Mouse (Mus musculus): ENCODE measurements around the gene Rras2. TPM values are rescaled to one million over a fixed set of nuclear protein-coding genes. Genes with fewer than 3 reads are reported as not detected.

Gene Rras2
- total RNA-seq, 1 experiment: 44.0 TPM

- TF ChIP-seq MAFK (IDR thresholded peaks at IDR 0.05; ENCODE audit: insufficient read depth, low read depth, low read length) (no peak), HCFC1 (IDR thresholded peaks at IDR 0.05; ENCODE audit: borderline replicate concordance, insufficient read depth, low read length) (no peak), ZC3H11A (IDR thresholded peaks at IDR 0.05; ENCODE audit: borderline replicate concordance, low read depth, low read length) (no peak), ZNF384 (IDR thresholded peaks at IDR 0.05; ENCODE audit: low read depth, low read length) (no peak), CHD2 (IDR thresholded peaks at IDR 0.05; ENCODE audit: low read depth, low read length) (no peak)
- Histone ChIP-seq H3K4me1 (ENCODE audit: control insufficient read depth in 2 of 2, insufficient read depth in 2 of 2, low read length in 2 of 2, poor library complexity in 1 of 2) (peaks cover 3 to 29% of the 10 kb centered on the region in 2 experiments; a peak in 2 of 4 replicates), H3K36me3 (ENCODE audit: control insufficient read depth, insufficient read depth, low read length, poor library complexity, severe bottlenecking) (no peaks in the 10 kb centered on the region), H3K4me3 (ENCODE audit: insufficient read depth in 1 of 2, low read depth in 1 of 2, low read length in 2 of 2, poor library complexity in 1 of 2, severe bottlenecking in 1 of 2) (no peak overlapping the region), H3K9me3 (ENCODE audit: control insufficient read depth, insufficient read depth, low read depth, low read length) (no peaks in the 10 kb centered on the region), H3K9ac (ENCODE audit: insufficient read depth, low read depth, low read length, poor library complexity, severe bottlenecking) (no peak overlapping the region), H3K27ac (ENCODE audit: insufficient read depth, low read depth, low read length, poor library complexity, severe bottlenecking) (no peak overlapping the region)
- in situ Hi-C loops (cut with MboI; ENCODE audit: low sequenced_read_pairs in 2 of 2, unreplicated experiment in 2 of 2): loop anchor here (5.0 to 10.0 kb wide), 2 partner anchors 129 to 147 kb away; no protein-coding TSS in a partner anchor
- DNase-seq (ENCODE audit: low read depth, low spot score): no peak
Measured at GRCm38 (mm10) chr7:114065407-114066185, 52.0 kb downstream of the Rras2 start.

- DNase-seq (ENCODE audit: low read depth, low spot score): no peak
- Histone ChIP-seq H3K36me3 (ENCODE audit: control insufficient read depth, insufficient read depth, low read length, poor library complexity, severe bottlenecking) (no peaks in the 10 kb centered on the region), H3K27ac (ENCODE audit: insufficient read depth, low read depth, low read length, poor library complexity, severe bottlenecking) (no peak overlapping the region), H3K9ac (ENCODE audit: insufficient read depth, low read depth, low read length, poor library complexity, severe bottlenecking) (peak overlapping the region; percentile 47; the same call in 1 of the 2 replicates), H3K9me3 (ENCODE audit: control insufficient read depth, insufficient read depth, low read depth, low read length) (no peaks in the 10 kb centered on the region), H3K4me3 (ENCODE audit: insufficient read depth in 1 of 2, low read depth in 1 of 2, low read length in 2 of 2, poor library complexity in 1 of 2, severe bottlenecking in 1 of 2) (no peak overlapping the region), H3K4me1 (ENCODE audit: control insufficient read depth in 2 of 2, insufficient read depth in 2 of 2, low read length in 2 of 2, poor library complexity in 1 of 2) (peaks cover 2 to 24% of the 10 kb centered on the region in 2 experiments; a peak in 2 of 4 replicates)
- in situ Hi-C loops (cut with MboI; ENCODE audit: low sequenced_read_pairs in 2 of 2, unreplicated experiment in 2 of 2): loop anchor here in 1 of 2 experiments (10.0 kb wide), 1 partner anchor 131 kb away; no protein-coding TSS in a partner anchor
- TF ChIP-seq ZC3H11A (IDR thresholded peaks at IDR 0.05; ENCODE audit: borderline replicate concordance, low read depth, low read length): no peak
Measured at GRCm38 (mm10) chr7:114063966-114064365, 53.6 kb downstream of the Rras2 start.

- in situ Hi-C loops (cut with MboI; ENCODE audit: low sequenced_read_pairs in 2 of 2, unreplicated experiment in 2 of 2): loop anchor here in 1 of 2 experiments (10.0 kb wide), 1 partner anchor 131 kb away; no protein-coding TSS in a partner anchor
- Histone ChIP-seq H3K4me1 (ENCODE audit: control insufficient read depth in 2 of 2, insufficient read depth in 2 of 2, low read length in 2 of 2, poor library complexity in 1 of 2) (peaks cover 2 to 22% of the 10 kb centered on the region in 2 experiments; a peak in 2 of 4 replicates), H3K27ac (ENCODE audit: insufficient read depth, low read depth, low read length, poor library complexity, severe bottlenecking) (no peak overlapping the region), H3K9me3 (ENCODE audit: control insufficient read depth, insufficient read depth, low read depth, low read length) (no peaks in the 10 kb centered on the region), H3K36me3 (ENCODE audit: control insufficient read depth, insufficient read depth, low read length, poor library complexity, severe bottlenecking) (no peaks in the 10 kb centered on the region), H3K9ac (ENCODE audit: insufficient read depth, low read depth, low read length, poor library complexity, severe bottlenecking) (peak overlapping the region; percentile 47; the same call in 1 of the 2 replicates), H3K4me3 (ENCODE audit: insufficient read depth in 1 of 2, low read depth in 1 of 2, low read length in 2 of 2, poor library complexity in 1 of 2, severe bottlenecking in 1 of 2) (no peak overlapping the region)
- TF ChIP-seq MAFK (IDR thresholded peaks at IDR 0.05; ENCODE audit: insufficient read depth, low read depth, low read length) (no peak), CHD2 (IDR thresholded peaks at IDR 0.05; ENCODE audit: low read depth, low read length) (no peak), ZNF384 (IDR thresholded peaks at IDR 0.05; ENCODE audit: low read depth, low read length) (no peak), HCFC1 (IDR thresholded peaks at IDR 0.05; ENCODE audit: borderline replicate concordance, insufficient read depth, low read length) (no peak), ZC3H11A (IDR thresholded peaks at IDR 0.05; ENCODE audit: borderline replicate concordance, low read depth, low read length) (no peak)
- DNase-seq (ENCODE audit: low read depth, low spot score): no peak
Measured at GRCm38 (mm10) chr7:114063534-114063933, 54.0 kb downstream of the Rras2 start.

DNA sequence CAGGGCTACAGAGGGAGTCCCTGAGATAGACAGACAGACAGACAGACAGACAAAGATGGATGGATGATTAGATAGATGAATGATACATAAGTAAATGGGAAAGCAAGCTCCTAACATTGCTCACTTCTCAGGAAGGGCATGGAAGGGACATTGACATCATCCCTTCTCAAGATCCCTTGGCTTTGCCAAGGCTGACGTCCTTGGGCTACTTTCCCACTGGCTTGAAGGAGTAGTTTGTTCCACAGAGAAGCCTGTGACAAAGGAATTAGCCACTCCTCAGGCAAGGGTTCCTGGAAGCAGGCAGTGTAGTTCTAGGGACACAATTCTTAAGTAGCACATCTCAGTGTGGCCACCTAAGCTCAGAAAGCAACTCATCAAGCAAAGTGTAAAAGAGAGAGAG, 55.1 kb downstream of the Rras2 start:
- no peak for DNase-seq (ENCODE audit: low read depth, low spot score)
- H3K27ac ChIP-seq (ENCODE audit: insufficient read depth, low read depth, low read length, poor library complexity, severe bottlenecking): no peak overlapping the region
- H3K4me1 ChIP-seq (ENCODE audit: control insufficient read depth in 2 of 2, insufficient read depth in 2 of 2, low read length in 2 of 2, poor library complexity in 1 of 2): peaks cover 2 to 21% of the 10 kb centered on the region in 2 experiments; a peak in 2 of 4 replicates
- no peak overlapping the region for H3K4me3 ChIP-seq (ENCODE audit: insufficient read depth in 1 of 2, low read depth in 1 of 2, low read length in 2 of 2, poor library complexity in 1 of 2, severe bottlenecking in 1 of 2)
- H3K9ac ChIP-seq (ENCODE audit: insufficient read depth, low read depth, low read length, poor library complexity, severe bottlenecking): no peak overlapping the region
- no peaks in the 10 kb centered on the region for H3K9me3 ChIP-seq (ENCODE audit: control insufficient read depth, insufficient read depth, low read depth, low read length)
- in situ Hi-C loops (cut with MboI; ENCODE audit: low sequenced_read_pairs in 2 of 2, unreplicated experiment in 2 of 2): loop anchor here in 1 of 2 experiments (10.0 kb wide), 1 partner anchor 132 kb away; no protein-coding TSS in a partner anchor
- TF ChIP-seq ZC3H11A (IDR thresholded peaks at IDR 0.05; ENCODE audit: borderline replicate concordance, low read depth, low read length): no peak
- TF ChIP-seq MAFK (IDR thresholded peaks at IDR 0.05; ENCODE audit: insufficient read depth, low read depth, low read length): no peak
- no peak for TF ChIP-seq ZNF384 (IDR thresholded peaks at IDR 0.05; ENCODE audit: low read depth, low read length)
- TF ChIP-seq CHD2 (IDR thresholded peaks at IDR 0.05; ENCODE audit: low read depth, low read length): no peak
- TF ChIP-seq HCFC1 (IDR thresholded peaks at IDR 0.05; ENCODE audit: borderline replicate concordance, insufficient read depth, low read length): no peak
- H3K36me3 ChIP-seq (ENCODE audit: control insufficient read depth, insufficient read depth, low read length, poor library complexity, severe bottlenecking): no peaks in the 10 kb centered on the region; the same call in 1 of the 2 replicates
